Mouse (Mus musculus) adrenal gland, postnatal 4 days (tissue): Measurements from ENCODE around the gene Tada3. TPM values are rescaled to one million over a fixed set of nuclear protein-coding genes. Genes with fewer than 3 reads are reported as not detected.
"Not testable (repeated sequence)": the region's sequence is repeated elsewhere in the genome, so short reads cannot be mapped to it uniquely, and the experiment has no call there.

Experiments used
- DNase-seq, 2 experiments: peaks; one replicate each; pipeline ENCODE4 v3.0.0; 2021 to 2022; ENCODE audit warnings: low spot score in 2 of 2, mixed read lengths in 2 of 2
- microRNA-seq: library from miRNA; unstranded; fragments of <30 nt; microRNA quantifications from one replicate; pipeline ENCODE4 v1.2.0, GENCODE M21; 2021
- total RNA-seq, 2 experiments: library from RNA; stranded (reverse); gene quantifications; 2 replicates each; pipeline ENCODE4 v1.2.3; 2021

Tada3 gene
- total RNA-seq, 2 experiments from 2014 or later: 41.3 to 44.6 TPM

DNA sequence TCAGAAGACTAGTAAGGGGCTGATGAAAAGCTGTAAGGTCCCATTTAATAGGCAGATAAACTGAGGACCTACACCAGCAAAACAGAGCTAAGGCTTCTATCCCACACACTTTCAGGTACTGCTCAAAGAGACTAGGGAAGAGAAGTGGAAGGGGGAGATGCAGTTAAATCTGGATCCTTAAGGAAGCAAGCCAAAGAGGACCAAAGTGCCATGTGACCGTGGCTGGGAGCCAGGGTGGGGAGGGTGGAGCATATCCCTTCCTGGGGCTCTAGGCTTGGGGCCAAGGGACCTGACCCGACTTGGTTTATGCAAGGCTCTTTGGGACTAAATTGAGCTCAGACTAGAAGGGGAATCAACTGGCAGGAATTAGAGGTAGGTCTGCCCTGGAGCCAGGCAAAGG lies 33.4 kb downstream of the Tada3 start:
- peak in 1 of 2 experiments; percentile 33 for DNase-seq

DNA sequence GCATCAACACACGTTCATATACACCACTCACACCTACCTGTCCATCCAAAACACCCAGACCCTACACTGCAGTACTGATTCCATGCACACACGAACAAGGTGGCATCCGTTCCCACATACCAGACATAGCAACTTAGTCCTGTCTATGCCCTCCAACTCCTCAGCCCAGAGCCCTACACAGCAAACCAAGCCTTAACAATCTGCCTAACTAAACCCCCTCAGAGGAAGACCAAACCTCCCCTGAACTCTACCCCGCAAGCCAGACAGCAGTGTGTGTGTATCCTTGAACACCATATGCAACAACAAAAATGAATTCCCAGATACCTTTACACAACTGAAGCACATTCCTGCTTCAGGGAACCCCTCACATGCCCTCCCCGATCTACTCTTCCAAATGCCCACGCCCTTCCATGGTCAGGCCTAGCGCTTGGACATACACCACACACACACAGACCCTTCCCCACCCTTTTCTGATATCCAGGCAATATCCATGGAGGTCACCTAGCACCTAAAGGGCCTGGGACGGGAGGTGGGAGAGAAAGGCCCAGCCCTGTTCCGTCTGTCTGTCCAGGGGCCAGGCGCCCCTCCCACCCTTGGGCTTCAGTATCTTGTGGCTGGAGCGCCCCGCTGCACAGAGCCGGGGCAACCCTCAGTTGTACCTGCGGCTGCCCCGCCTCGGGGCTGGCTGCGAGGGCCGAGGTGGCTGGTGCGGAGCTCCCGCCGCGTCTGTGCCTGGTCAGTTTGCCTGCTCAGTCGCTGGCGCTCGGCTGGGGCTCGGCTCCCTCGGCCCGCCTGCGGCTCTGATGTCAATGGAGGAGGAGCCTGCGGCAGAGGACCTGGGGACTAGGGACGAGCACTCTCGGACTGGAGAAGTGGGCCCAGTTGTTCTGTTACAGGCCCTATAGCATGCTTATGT lies 34.2 kb downstream of the Tada3 start, which contains the start of gene Camk1:
Gene Camk1 (minus strand): TSS at position 808 of the 916 bp plus-strand sequence.
- peak; percentile 62 to 63 for DNase-seq

GRCm38 (mm10) chr6:113342297-113342696 lies 35.4 kb downstream of the Tada3 start:
- DNase-seq: no peak

DNA sequence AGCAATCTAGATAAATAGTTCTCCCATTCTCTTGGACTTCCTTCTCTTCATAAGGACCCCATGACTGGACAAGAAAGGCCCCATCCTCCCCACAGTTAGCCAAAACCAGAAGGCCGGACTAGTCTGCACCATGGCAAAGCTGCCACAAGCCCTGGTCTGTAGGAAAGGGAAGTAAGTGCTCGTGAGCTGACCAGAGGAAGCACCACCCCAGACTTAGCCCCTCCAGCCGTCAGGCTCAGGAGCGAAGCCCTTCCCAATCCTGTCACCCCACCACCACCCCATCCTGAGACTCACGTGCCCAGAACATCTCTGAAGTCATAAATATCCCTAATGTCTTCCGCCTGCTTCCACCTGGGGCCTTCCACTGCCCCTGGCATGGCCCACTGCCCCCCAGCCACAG lies 36.1 kb downstream of the Tada3 start:
- DNase-seq: no peak

- no peak for DNase-seq
These were observed 40.6 kb downstream of the Tada3 start for GRCm38 (mm10) chr6:113336852-113337620.

DNA sequence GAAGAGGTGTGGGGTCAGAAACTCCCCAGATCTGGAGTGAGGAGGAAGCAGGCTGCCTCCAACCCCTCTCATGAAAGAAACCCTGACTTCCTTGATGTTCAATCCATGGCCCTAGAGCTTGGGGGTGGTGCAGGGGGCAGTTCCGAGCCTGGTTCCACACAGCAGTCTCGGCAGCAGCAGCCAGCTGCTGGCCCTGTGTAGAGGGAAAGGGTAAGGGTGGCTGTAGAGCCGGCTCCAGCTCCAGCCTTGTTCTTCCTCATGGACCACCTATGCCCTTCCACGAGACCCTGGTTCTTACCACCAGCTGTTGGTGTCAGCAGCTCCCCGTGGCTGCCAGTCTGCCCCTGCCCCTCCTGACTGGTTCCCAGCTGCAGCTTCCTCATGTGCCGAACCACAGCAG lies 43.5 kb downstream of the Tada3 start:
- DNase-seq: no peak

GRCm38 (mm10) chr6:113333137-113333950 lies 44.3 kb downstream of the Tada3 start:
- DNase-seq: no peak

- not testable (repeated sequence) for DNase-seq
These were observed 44.9 kb downstream of the Tada3 start for GRCm38 (mm10) chr6:113332734-113333133.

DNA sequence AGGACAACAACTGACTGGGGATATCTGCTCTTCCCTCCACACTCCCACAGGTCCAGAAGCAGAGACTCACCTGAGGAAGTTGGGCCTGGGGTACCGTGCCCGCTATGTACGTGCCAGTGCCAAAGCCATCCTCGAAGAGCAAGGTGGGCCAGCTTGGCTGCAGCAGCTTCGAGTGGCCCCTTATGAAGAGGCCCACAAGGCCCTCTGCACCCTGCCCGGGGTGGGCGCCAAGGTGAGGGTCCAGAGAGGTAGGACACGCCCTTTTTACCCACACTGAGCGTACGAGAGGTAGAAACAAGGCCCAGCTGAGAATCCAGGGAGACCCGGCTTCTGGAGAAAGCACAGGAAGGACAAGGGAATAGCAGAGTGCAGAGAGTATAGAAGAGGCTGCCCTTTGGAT lies 46.0 kb downstream of the Tada3 start:
- DNase-seq: no peak

GRCm38 (mm10) chr6:113330547-113330946 lies 47.1 kb downstream of the Tada3 start:
- no peak for DNase-seq

DNA sequence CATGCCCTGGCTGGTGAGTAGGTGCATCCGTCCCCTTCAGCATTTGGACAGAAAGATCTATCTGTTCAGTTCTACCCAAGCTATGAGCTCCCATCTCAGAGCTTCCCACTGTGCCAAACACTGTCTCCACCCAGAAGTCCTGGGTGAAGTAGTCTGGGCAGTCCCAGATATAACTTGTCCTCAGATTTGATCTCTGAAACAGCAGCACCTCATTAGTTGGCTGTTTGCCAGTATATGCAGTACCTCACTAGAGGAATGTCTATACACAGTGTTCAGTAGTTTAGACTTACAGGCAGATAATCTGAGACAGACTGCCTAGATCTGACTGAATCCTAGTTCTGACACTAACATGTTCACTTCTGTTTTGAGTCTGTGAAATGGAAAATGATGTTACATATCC lies 48.3 kb downstream of the Tada3 start:
- no peak for DNase-seq

GRCm38 (mm10) chr6:113326533-113327315 lies 51.0 kb downstream of the Tada3 start, which contains the start of gene Ogg1:
Gene Ogg1, plus strand, starts transcription at chr6:113326972.
- DNase-seq: peak; percentile 84 to 97

Small RNAs within 50 kb of the gene (microRNA-seq; reads per million reads assigned to microRNA genes)
- gene Gm24387: not detected

Other genes with a start within 250 kb of the Tada3 start
- gene Lhfpl4, start 182.5 kb downstream of the Tada3 start, total RNA-seq: 1 to 10 TPM; 8.1 to 8.8 TPM
- gene Mtmr14, start 140.0 kb downstream of the Tada3 start, total RNA-seq: 10 to 100 TPM; 25.8 to 26.2 TPM
- under 1 TPM; 0.45 to 0.62 TPM for gene Cpne9, start 95.6 kb downstream of the Tada3 start, total RNA-seq
- gene Brpf1, start 70.7 kb downstream of the Tada3 start, total RNA-seq: 10 to 100 TPM; 40.6 to 46.3 TPM
- 10 to 100 TPM; 14.5 to 18.7 TPM for gene Ogg1, start 50.9 kb downstream of the Tada3 start, total RNA-seq
- 10 to 100 TPM; 54.2 to 58.7 TPM for gene Camk1, start 33.9 kb downstream of the Tada3 start, total RNA-seq
- 100 to 1,000 TPM; 206 to 214 TPM for gene Arpc4, start 232 bp upstream of the Tada3 start, total RNA-seq
- gene Ttll3, start 11.4 kb upstream of the Tada3 start, total RNA-seq: 1 to 10 TPM; 6.9 to 7.7 TPM
- gene Rpusd3, start 41.5 kb upstream of the Tada3 start, total RNA-seq: 10 to 100 TPM; 13.9 to 14.7 TPM
- gene Cidec, start 57.9 kb upstream of the Tada3 start, total RNA-seq: 10 to 100 TPM; 49.8 to 62.1 TPM
- gene Jagn1, start 64.7 kb upstream of the Tada3 start, total RNA-seq: 10 to 100 TPM; 47.8 to 49.2 TPM
- gene Il17re, start 80.6 kb upstream of the Tada3 start, total RNA-seq: 1 to 10 TPM in 1 of 2 experiments, under 1 TPM in 1; 0.90 to 2.5 TPM
- 10 to 100 TPM; 22.7 to 25.4 TPM for gene Il17rc, start 93.5 kb upstream of the Tada3 start, total RNA-seq
- 10 to 100 TPM; 40.6 to 44.1 TPM for gene Creld1, start 105.4 kb upstream of the Tada3 start, total RNA-seq
- gene Prrt3, start 124.0 kb upstream of the Tada3 start, total RNA-seq: 1 to 10 TPM in 1 of 2 experiments, under 1 TPM in 1; 0.59 to 1.3 TPM
- gene Emc3, start 153.8 kb upstream of the Tada3 start, total RNA-seq: 10 to 100 TPM; 85.9 to 87.9 TPM
- gene Fancd2, start 153.8 kb upstream of the Tada3 start, total RNA-seq: 1 to 10 TPM; 7.9 to 8.1 TPM
- under 1 TPM; 0.37 to 0.67 TPM for gene Fancd2os, start 222.8 kb upstream of the Tada3 start, total RNA-seq
- 100 to 1,000 TPM; 194 to 195 TPM for gene Brk1, start 226.9 kb upstream of the Tada3 start, total RNA-seq
- 10 to 100 TPM; 32.5 to 34.3 TPM for gene Vhl, start 246.1 kb upstream of the Tada3 start, total RNA-seq